Mouse (Mus musculus): Measurements from ENCODE around the gene Slc39a5. TPM values are rescaled to one million over a fixed set of nuclear protein-coding genes. Genes with fewer than 3 reads are reported as not detected.

The Slc39a5 gene
- polyA plus RNA-seq, 1 experiment: 0.53 TPM

GRCm38 (mm10) chr10:128438675-128439279 lies 37.7 kb upstream of the Slc39a5 start:
- peak; percentile 18 for DNase-seq
- no peak for TF ChIP-seq CTCF (IDR thresholded peaks at IDR 0.05; ENCODE audit: borderline replicate concordance, control insufficient read depth, extremely low read depth, insufficient read depth, low read length, poor library complexity)
- TF ChIP-seq POLR2A (IDR thresholded peaks at IDR 0.05; ENCODE audit: control insufficient read depth, extremely low read depth, insufficient read depth, low read length, poor library complexity): no peak
- 71% methylated on average over 10 of the region's 10 CpGs for WGBS
- Histone ChIP-seq H3K27me3 (ENCODE audit: control insufficient read depth, insufficient read depth, low read length) (no peaks in the 10 kb centered on the region), H3K4me3 (ENCODE audit: control insufficient read depth, insufficient read depth, low read length) (no peak overlapping the region), H3K27ac (ENCODE audit: control insufficient read depth, insufficient read depth, low read length) (peak overlapping the region; percentile 45), H3K4me1 (replicated peaks; ENCODE audit: control insufficient read depth, insufficient read depth, low read length) (peaks cover 32% of the 10 kb centered on the region), H3K36me3 (ENCODE audit: control insufficient read depth, insufficient read depth, low read length) (peaks cover 11% of the 10 kb centered on the region)

DNA sequence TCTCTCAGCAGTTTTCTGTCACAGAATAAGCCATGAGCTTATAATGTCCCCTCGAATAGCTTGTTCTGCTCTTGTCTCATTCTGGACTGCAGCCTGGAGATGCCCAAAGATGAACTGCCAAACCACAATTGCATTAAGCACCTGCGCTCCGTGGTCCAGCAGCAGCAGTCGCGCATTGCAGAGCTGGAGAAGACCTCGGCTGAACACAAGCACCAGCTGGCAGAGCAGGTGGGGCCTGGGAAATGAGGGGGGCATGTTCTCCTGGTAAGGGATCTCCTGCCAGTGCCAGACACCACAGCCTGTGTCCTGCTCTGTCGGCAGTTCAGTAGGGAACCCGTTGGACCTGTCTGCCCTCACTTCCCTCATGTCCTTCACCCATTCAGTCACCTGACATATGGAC lies 35.3 kb upstream of the Slc39a5 start:
- Histone ChIP-seq H3K4me1 (replicated peaks; ENCODE audit: control insufficient read depth, insufficient read depth, low read length) (peaks cover 35% of the 10 kb centered on the region), H3K27ac (ENCODE audit: control insufficient read depth, insufficient read depth, low read length) (no peak overlapping the region), H3K27me3 (ENCODE audit: control insufficient read depth, insufficient read depth, low read length) (no peaks in the 10 kb centered on the region), H3K4me3 (ENCODE audit: control insufficient read depth, insufficient read depth, low read length) (no peak overlapping the region), H3K36me3 (ENCODE audit: control insufficient read depth, insufficient read depth, low read length) (peaks cover 11% of the 10 kb centered on the region)
- WGBS: 25% methylated on average over 8 of the region's 8 CpGs
- TF ChIP-seq CTCF (IDR thresholded peaks at IDR 0.05; ENCODE audit: borderline replicate concordance, control insufficient read depth, extremely low read depth, insufficient read depth, low read length, poor library complexity) (no peak), POLR2A (IDR thresholded peaks at IDR 0.05; ENCODE audit: control insufficient read depth, extremely low read depth, insufficient read depth, low read length, poor library complexity) (no peak)
- DNase-seq: no peak

DNA sequence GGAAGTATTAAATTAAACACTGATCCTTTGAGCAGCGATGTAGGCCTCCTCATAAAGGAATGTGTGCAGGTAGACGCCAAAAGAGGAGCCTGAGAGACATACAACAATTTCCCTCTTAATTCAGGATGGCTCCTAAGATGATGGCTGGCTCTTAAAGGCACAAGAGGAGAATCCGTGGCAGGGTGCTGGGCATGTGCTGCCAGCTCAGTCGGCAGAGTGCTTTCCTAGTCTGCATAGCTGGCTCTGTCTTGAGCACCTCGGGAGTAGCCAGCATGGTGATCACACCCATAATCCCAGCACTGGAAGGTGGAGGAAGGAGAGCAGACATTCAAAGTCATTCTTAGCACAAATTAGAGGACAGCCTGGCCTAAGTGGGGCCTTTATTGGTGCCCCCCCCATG lies 34.8 kb upstream of the Slc39a5 start:
- H3K4me3 ChIP-seq (ENCODE audit: control insufficient read depth, insufficient read depth, low read length): no peak overlapping the region
- H3K27ac ChIP-seq (ENCODE audit: control insufficient read depth, insufficient read depth, low read length): peak overlapping the region; percentile 96
- H3K36me3 ChIP-seq (ENCODE audit: control insufficient read depth, insufficient read depth, low read length): peaks cover 11% of the 10 kb centered on the region
- DNase-seq: no peak
- no peaks in the 10 kb centered on the region for H3K27me3 ChIP-seq (ENCODE audit: control insufficient read depth, insufficient read depth, low read length)
- peaks cover 35% of the 10 kb centered on the region for H3K4me1 ChIP-seq (replicated peaks; ENCODE audit: control insufficient read depth, insufficient read depth, low read length)
- WGBS: 64% methylated on average over 5 of the region's 5 CpGs
- TF ChIP-seq CTCF (IDR thresholded peaks at IDR 0.05; ENCODE audit: borderline replicate concordance, control insufficient read depth, extremely low read depth, insufficient read depth, low read length, poor library complexity) (no peak), POLR2A (IDR thresholded peaks at IDR 0.05; ENCODE audit: control insufficient read depth, extremely low read depth, insufficient read depth, low read length, poor library complexity) (no peak)

DNA sequence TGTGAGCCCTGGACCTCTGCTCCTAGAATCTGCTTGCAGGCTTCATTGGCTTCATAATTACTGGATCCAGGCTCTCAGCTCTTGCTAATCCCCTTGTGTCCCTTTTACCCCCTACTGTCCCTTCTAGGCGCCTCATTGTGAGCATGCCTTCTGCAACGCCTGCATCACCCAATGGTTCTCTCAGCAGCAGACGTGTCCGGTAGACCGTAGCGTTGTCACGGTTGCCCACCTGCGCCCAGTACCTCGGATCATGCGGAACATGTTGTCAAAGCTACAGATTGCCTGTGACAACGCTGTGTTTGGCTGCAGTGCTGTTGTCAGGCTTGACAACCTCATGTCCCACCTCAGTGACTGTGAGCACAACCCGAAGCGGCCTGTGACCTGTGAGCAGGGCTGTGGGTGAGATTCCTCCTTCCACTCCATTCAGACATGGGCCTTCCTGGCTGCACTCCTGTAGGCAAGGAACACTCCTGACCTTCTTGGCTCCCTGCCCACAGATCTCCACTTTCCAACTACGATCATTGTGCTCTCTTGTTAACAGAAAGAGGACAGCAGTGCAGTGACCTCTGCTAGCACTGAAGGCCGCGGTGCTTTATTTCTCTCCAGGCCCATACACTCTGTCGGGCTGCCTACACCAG lies 34.3 kb upstream of the Slc39a5 start:
- Histone ChIP-seq H3K4me3 (ENCODE audit: control insufficient read depth, insufficient read depth, low read length) (no peak overlapping the region), H3K36me3 (ENCODE audit: control insufficient read depth, insufficient read depth, low read length) (peaks cover 11% of the 10 kb centered on the region), H3K27ac (ENCODE audit: control insufficient read depth, insufficient read depth, low read length) (peak overlapping the region; percentile 96), H3K27me3 (ENCODE audit: control insufficient read depth, insufficient read depth, low read length) (no peaks in the 10 kb centered on the region), H3K4me1 (replicated peaks; ENCODE audit: control insufficient read depth, insufficient read depth, low read length) (peaks cover 35% of the 10 kb centered on the region)
- 86% methylated on average over 17 of the region's 17 CpGs for WGBS
- DNase-seq: peak; percentile 19
- TF ChIP-seq POLR2A (IDR thresholded peaks at IDR 0.05; ENCODE audit: control insufficient read depth, extremely low read depth, insufficient read depth, low read length, poor library complexity) (no peak), CTCF (IDR thresholded peaks at IDR 0.05; ENCODE audit: borderline replicate concordance, control insufficient read depth, extremely low read depth, insufficient read depth, low read length, poor library complexity) (no peak)

DNA sequence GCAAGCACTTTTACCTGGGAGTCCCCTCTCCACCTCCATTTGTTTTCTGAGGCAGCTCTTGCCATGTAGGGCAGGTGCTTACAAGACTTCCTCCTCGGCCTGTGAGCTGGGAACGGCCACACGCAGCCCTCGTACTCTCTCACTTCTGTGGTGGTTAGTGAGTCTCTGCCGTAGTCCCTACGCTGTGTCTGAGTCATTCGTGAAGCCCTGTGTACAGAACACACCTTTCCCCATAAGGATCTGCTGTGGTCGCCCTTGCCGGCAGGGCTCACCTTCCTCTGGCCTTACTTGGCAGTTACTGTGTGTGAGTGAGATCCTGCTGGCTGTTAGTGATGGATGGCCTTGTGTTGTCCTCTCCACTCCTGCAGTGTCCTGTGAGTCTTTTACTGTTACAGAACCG lies 33.7 kb upstream of the Slc39a5 start:
- Histone ChIP-seq H3K27me3 (ENCODE audit: control insufficient read depth, insufficient read depth, low read length) (no peaks in the 10 kb centered on the region), H3K36me3 (ENCODE audit: control insufficient read depth, insufficient read depth, low read length) (peaks cover 15% of the 10 kb centered on the region)
- no peak for TF ChIP-seq CTCF (IDR thresholded peaks at IDR 0.05; ENCODE audit: borderline replicate concordance, control insufficient read depth, extremely low read depth, insufficient read depth, low read length, poor library complexity)
- TF ChIP-seq POLR2A (IDR thresholded peaks at IDR 0.05; ENCODE audit: control insufficient read depth, extremely low read depth, insufficient read depth, low read length, poor library complexity): 0 out of 2 replicates have a peak, but pooled peaks have one; percentile 22

DNA sequence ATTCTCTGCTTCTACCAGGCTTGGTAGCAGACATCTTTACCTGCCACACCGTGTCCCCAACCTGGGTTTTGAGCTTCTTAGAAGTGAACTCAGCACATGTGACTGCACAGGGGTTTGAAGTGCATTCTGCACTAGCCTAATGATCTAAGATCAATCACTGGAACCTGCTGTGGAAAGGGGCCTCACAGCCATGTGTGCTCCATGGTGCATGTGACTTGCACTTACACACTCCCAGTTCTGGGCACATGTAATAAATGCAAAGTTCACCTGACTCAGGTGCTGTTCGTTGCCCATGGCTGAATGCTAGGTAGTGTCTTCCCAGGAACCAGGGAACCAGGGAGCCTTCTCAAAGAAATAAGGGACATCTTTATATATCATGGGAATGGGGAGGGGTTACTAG lies 32.4 kb upstream of the Slc39a5 start:
- no peak for DNase-seq
- peaks cover 32% of the 10 kb centered on the region for H3K4me1 ChIP-seq (replicated peaks; ENCODE audit: control insufficient read depth, insufficient read depth, low read length)
- peak overlapping the region; percentile 17; the same call in 1 of the 2 replicates for H3K27ac ChIP-seq (ENCODE audit: control insufficient read depth, insufficient read depth, low read length)
- no peak overlapping the region for H3K4me3 ChIP-seq (ENCODE audit: control insufficient read depth, insufficient read depth, low read length)
- TF ChIP-seq CTCF (IDR thresholded peaks at IDR 0.05; ENCODE audit: borderline replicate concordance, control insufficient read depth, extremely low read depth, insufficient read depth, low read length, poor library complexity) (no peak), POLR2A (IDR thresholded peaks at IDR 0.05; ENCODE audit: control insufficient read depth, extremely low read depth, insufficient read depth, low read length, poor library complexity) (no peak)
- H3K36me3 ChIP-seq (ENCODE audit: control insufficient read depth, insufficient read depth, low read length): peaks cover 25% of the 10 kb centered on the region
- WGBS: 98% methylated on average over 2 of the region's 2 CpGs
- no peaks in the 10 kb centered on the region for H3K27me3 ChIP-seq (ENCODE audit: control insufficient read depth, insufficient read depth, low read length)

More for the DNA sequence above, 33.7 kb upstream of the Slc39a5 start:
- peak overlapping the region; percentile 13 for H3K4me3 ChIP-seq (ENCODE audit: control insufficient read depth, insufficient read depth, low read length)
- peak overlapping the region; percentile 96 for H3K27ac ChIP-seq (ENCODE audit: control insufficient read depth, insufficient read depth, low read length)
- peak; percentile 57 for DNase-seq
- 9% methylated on average over 10 of the region's 10 CpGs for WGBS
- H3K4me1 ChIP-seq (replicated peaks; ENCODE audit: control insufficient read depth, insufficient read depth, low read length): peaks cover 35% of the 10 kb centered on the region
